Mouse (Mus musculus) spleen, adult 2 months (tissue): Measurements from ENCODE around the gene Nsa2.

Source experiments
- CTCF ChIP-seq: fragments of 200-500 bp; IDR thresholded peaks from 2 replicates; pipeline ENCODE4 v1.5.1; 2011; ENCODE audit warnings: mild to moderate bottlenecking, inconsistent platforms; ENCODE audit not compliant: insufficient read depth, insufficient read length, insufficient replicate concordance; ENCODE audit errors: extremely low read depth
- POLR2A ChIP-seq: fragments of 200-500 bp; IDR thresholded peaks from 2 replicates; pipeline ENCODE4 v1.6.1; 2011; ENCODE audit warnings: low read depth, low read length, inconsistent platforms

DNA sequence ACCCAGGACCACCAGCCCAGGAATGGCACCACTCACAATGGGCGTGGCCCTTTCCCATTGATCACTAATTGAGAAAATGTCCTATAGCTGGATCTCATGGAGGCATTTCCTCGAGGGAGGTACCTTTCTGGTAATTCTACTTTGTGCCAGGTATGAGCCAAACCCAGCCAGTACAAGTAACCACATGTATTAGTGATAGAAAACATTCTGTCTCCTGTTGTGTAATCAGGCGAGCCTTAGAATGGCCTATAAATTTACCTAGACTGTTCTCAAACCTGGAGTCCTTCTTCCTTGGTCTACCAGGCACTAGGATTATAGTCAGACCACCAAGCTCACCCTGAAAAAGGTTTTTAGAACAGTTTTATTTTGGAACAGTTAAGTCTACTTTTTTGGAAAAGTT, 16.4 kb downstream of the Nsa2 start:
- TF ChIP-seq POLR2A = no peak
- no peak for TF ChIP-seq CTCF
